Mouse (Mus musculus) thymus, adult 2 months (tissue): Measurements from ENCODE around the gene Adamtsl2.

Experiments
- CTCF ChIP-seq: fragments of 200-500 bp; IDR thresholded peaks from 2 replicates; pipeline ENCODE4 v1.5.1; 2012; ENCODE audit warnings: mild to moderate bottlenecking, control low read depth, low read length, moderate library complexity, borderline replicate concordance; ENCODE audit not compliant: control insufficient read depth, poor library complexity, insufficient read depth; ENCODE audit errors: extremely low read depth
- POLR2A ChIP-seq: fragments of 200-500 bp; IDR thresholded peaks from 2 replicates; pipeline ENCODE4 v1.6.1; 2012; ENCODE audit warnings: mild to moderate bottlenecking, low read length, control low read depth, moderate library complexity; ENCODE audit not compliant: control insufficient read depth, poor library complexity, insufficient read depth; ENCODE audit errors: extremely low read depth

DNA sequence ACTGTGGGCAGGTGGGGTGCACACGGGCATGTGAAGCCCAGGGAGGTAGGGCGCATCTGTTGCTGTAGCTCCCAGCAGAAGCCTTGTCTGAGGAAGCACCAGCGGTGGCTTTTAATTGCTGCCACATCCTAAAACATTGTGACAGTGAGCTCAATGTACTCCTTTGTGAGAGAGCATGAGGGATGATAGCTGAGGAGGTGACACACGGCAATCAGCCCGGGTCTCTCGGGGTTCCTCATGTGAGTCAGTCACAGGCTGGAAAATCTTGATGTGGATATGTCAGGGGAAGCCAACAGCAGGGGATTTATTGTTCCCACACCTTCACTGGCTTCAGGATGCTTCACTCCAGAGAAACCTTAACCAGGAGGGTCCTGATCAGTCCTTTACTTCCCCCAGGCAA, 67.7 kb downstream of the Adamtsl2 start:
- TF ChIP-seq POLR2A (no peak), CTCF (no peak)
